Mouse (Mus musculus): ENCODE measurements around the gene Gm10670. TPM values are rescaled to one million over a fixed set of nuclear protein-coding genes. Genes with fewer than 3 reads are reported as not detected.
"Not testable (repeated sequence)": the region's sequence is repeated elsewhere in the genome, so short reads cannot be mapped to it uniquely, and the experiment has no call there.

The Gm10670 gene
- not detected in 2 replicates for polyA plus RNA-seq (2012; rRNA removed)

DNA sequence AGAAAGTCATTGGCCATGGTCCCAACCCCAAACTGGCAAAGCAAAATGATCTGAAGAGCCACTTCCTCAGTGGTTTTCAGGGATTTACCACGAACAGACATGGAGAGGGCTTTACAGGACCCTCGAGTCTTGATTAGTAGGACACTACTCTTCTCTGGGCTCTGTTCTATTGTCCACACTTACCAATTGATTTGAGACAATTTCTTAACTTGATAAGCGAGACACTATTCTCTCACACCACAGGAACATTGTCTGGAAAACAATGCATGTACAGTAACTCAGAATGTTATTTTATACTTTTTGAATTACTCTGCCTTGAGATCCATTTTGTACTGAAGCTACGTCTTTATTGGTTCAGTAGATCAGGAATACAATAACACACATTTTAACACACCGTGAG lies at the start of gene Gm10670:
Gene Gm10670, minus strand, starts transcription at position 101 of the 400 bp plus-strand sequence.
- H3K27me3 ChIP-seq (ENCODE audit: control insufficient read depth, insufficient read depth, low read length); H3K4me3 ChIP-seq (ENCODE audit: control insufficient read depth, low read depth, low read length); H3K4me1 ChIP-seq (ENCODE audit: control insufficient read depth, insufficient read depth, low read length); H3K36me3 ChIP-seq (ENCODE audit: control insufficient read depth, insufficient read depth, low read length); H3K27ac ChIP-seq (ENCODE audit: control insufficient read depth, insufficient read depth, low read depth, low read length): not testable (repeated sequence)

DNA sequence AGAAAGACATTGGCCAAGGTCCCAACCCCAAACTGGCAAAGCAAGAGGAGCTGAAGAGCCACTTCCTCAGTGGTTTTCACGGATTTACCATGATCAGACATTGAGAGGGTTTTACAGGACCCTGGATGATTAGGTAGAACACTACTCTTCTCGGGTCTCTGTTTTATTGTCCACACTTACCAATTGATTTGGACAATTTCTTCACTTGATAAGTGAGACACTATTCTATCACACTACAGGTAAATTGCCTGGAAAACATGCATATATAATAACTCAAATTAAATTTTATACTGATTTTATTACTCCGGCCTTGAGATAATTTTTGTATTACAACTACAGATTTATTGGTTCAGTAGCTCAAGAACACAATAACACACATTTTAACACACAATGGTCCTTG lies 35.7 kb upstream of the Gm10670 start, which contains the start of gene Vmn1r103:
Gene Vmn1r103, minus strand, starts transcription at position 101 of the 400 bp plus-strand sequence.
- H3K4me3 ChIP-seq (ENCODE audit: control insufficient read depth, low read depth, low read length); H3K36me3 ChIP-seq (ENCODE audit: control insufficient read depth, insufficient read depth, low read length); H3K4me1 ChIP-seq (ENCODE audit: control insufficient read depth, insufficient read depth, low read length): not testable (repeated sequence)

DNA sequence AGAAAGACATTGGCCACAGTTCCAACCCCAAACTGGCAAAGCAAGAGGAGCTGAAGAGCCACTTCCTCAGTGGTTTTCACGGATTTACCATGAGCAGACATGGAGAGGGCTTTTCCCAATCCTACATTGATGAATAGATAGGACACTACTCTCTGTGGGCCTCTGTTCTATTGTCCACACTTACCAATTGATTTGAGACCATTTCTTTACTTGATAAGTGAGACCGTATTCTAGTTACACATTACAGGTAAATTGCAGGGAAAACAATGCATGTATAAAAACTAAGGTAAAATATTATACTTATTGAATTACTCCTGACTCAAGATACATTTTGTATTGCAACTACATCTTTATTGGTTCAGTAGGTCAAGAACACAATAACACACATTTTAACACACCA lies 32.2 kb downstream of the Gm10670 start, which contains the start of gene Vmn1r101:
Gene Vmn1r101, minus strand, starts transcription at position 101 of the 400 bp plus-strand sequence.
- not testable (repeated sequence) for H3K4me3 ChIP-seq (ENCODE audit: control insufficient read depth, low read depth, low read length); H3K27ac ChIP-seq (ENCODE audit: control insufficient read depth, insufficient read depth, low read depth, low read length); H3K27me3 ChIP-seq (ENCODE audit: control insufficient read depth, insufficient read depth, low read length); H3K4me1 ChIP-seq (ENCODE audit: control insufficient read depth, insufficient read depth, low read length); H3K36me3 ChIP-seq (ENCODE audit: control insufficient read depth, insufficient read depth, low read length)

More for the DNA sequence above, 35.7 kb upstream of the Gm10670 start, which contains the start of gene Vmn1r103:
- H3K27ac ChIP-seq (ENCODE audit: control insufficient read depth, insufficient read depth, low read depth, low read length); H3K27me3 ChIP-seq (ENCODE audit: control insufficient read depth, insufficient read depth, low read length): not testable (repeated sequence)

Other genes with a start within 250 kb of the Gm10670 start
- not detected in 2 replicates for gene Gm4498, start 241.1 kb downstream of the Gm10670 start, polyA plus RNA-seq (2012; rRNA removed)
- gene Gm5890, start 212.1 kb downstream of the Gm10670 start, polyA plus RNA-seq (2012; rRNA removed), result 0.07 and 0.18 TPM in 2 replicates
- not detected in 2 replicates for gene Gm4133, start 140.9 kb downstream of the Gm10670 start, polyA plus RNA-seq (2012; rRNA removed)
- gene Gm5728, start 99.5 kb downstream of the Gm10670 start, polyA plus RNA-seq (2012; rRNA removed), result not detected in 2 replicates
- gene Vmn1r100, start 57.0 kb downstream of the Gm10670 start, polyA plus RNA-seq (2012; rRNA removed), result not detected in 2 replicates
- not detected in 2 replicates for gene Vmn1r101, start 32.3 kb downstream of the Gm10670 start, polyA plus RNA-seq (2012; rRNA removed)
- not detected in 2 replicates for gene Vmn1r103, start 35.6 kb upstream of the Gm10670 start, polyA plus RNA-seq (2012; rRNA removed)
- not detected in 2 replicates for gene Vmn1r104, start 58.9 kb upstream of the Gm10670 start, polyA plus RNA-seq (2012; rRNA removed)
- gene Gm5726, start 70.8 kb upstream of the Gm10670 start, polyA plus RNA-seq (2012; rRNA removed), result not detected in 2 replicates
- gene Gm4141, start 101.3 kb upstream of the Gm10670 start, polyA plus RNA-seq (2012; rRNA removed), result not detected in 2 replicates
- 0.48 and 0.54 TPM in 2 replicates for gene Gm4513, start 124.1 kb upstream of the Gm10670 start, polyA plus RNA-seq (2012; rRNA removed)
- not detected in 2 replicates for gene Vmn1r107, start 194.0 kb upstream of the Gm10670 start, polyA plus RNA-seq (2012; rRNA removed)
- not detected in 2 replicates for gene Vmn1r111, start 228.3 kb upstream of the Gm10670 start, polyA plus RNA-seq (2012; rRNA removed)